Mouse (Mus musculus): ENCODE measurements at regions not wholly inside any gene's neighbourhood (a gene's known extent, or its start where the extent isn't known, plus 50 kb on each side); places are given as distances from the start of the nearest gene placed in this dataset.

DNA sequence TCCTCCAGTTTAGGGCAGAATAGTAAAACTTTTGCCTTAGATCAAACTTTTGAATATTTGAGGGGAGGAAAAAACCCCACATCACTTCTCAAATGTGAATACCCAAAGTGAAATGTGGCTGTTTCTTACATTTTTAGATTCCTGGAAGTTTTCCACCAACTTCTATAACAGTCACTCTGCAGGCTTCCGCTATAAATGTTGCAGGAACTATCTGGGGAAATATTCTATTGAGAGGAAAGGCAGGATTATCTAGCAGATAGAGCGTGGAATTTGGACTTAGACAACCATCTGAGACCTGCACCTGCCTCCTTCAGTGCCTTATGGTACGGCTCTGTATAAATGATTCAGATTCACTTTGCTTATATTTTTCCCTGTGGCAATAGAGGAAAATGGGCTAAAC, 481.6 kb upstream of the Cdh6 start:
- Histone ChIP-seq H3K9me3 (replicated peaks; ENCODE audit: insufficient read depth, low read length) (no peaks in the 10 kb centered on the region), H3K4me1 (ENCODE audit: control insufficient read depth in 1 of 2, insufficient read depth in 2 of 2, low read length in 2 of 2) (no peaks in the 10 kb centered on the region), H3K27me3 (ENCODE audit: control insufficient read depth in 1 of 2, insufficient read depth in 2 of 2, low read length in 2 of 2) (no peaks in the 10 kb centered on the region), H3K27ac (ENCODE audit: control insufficient read depth, low read depth, low read length) (no peak overlapping the region), H3K36me3 (ENCODE audit: control insufficient read depth in 1 of 2, insufficient read depth in 2 of 2, low read length in 2 of 2) (no peaks in the 10 kb centered on the region), H3K9ac (ENCODE audit: control insufficient read depth, low read depth, low read length, poor library complexity, severe bottlenecking) (no peak overlapping the region), H3K79me2 (ENCODE audit: control insufficient read depth, insufficient read depth, low read length, poor library complexity) (no peaks in the 10 kb centered on the region), H3K4me3 (ENCODE audit: control insufficient read depth in 1 of 2, insufficient read depth in 1 of 2, low read depth in 2 of 2, low read length in 2 of 2) (no peak overlapping the region)
- DNase-seq (ENCODE audit: low read depth, low spot score) = no peak
- TF ChIP-seq MAZ (IDR thresholded peaks at IDR 0.05; ENCODE audit: low read depth, low read length) (no peak), NELFE (IDR thresholded peaks at IDR 0.05; ENCODE audit: low read depth, low read length) (no peak), ZMIZ1 (IDR thresholded peaks at IDR 0.05; ENCODE audit: low read depth, low read length) (no peak), EP300 (IDR thresholded peaks at IDR 0.05; ENCODE audit: low read depth in 1 of 2, low read length in 2 of 2) (no peak), POLR2AphosphoS2 (IDR thresholded peaks at IDR 0.05; ENCODE audit: low read length) (no peak), TAL1 (IDR thresholded peaks at IDR 0.05; ENCODE audit: low read length) (no peak), JUND (IDR thresholded peaks at IDR 0.05; ENCODE audit: low read depth, low read length) (no peak), MXI1 (IDR thresholded peaks at IDR 0.05; ENCODE audit: low read depth, low read length) (no peak), USF2 (IDR thresholded peaks at IDR 0.05; ENCODE audit: borderline replicate concordance in 1 of 2, insufficient read depth in 1 of 2, low read depth in 1 of 2, low read length in 2 of 2) (no peak), POLR2AphosphoS5 (IDR thresholded peaks at IDR 0.05; ENCODE audit: borderline replicate concordance, low read depth, low read length) (no peak), UBTF (IDR thresholded peaks at IDR 0.05; ENCODE audit: borderline replicate concordance, insufficient read depth, low read depth, low read length) (no peak), NRF1 (IDR thresholded peaks at IDR 0.05; ENCODE audit: insufficient read depth, low read depth, low read length, poor library complexity, severe bottlenecking) (no peak), ETS1 (IDR thresholded peaks at IDR 0.05; ENCODE audit: low read depth, low read length) (no peak), GABPA (IDR thresholded peaks at IDR 0.05; ENCODE audit: low read depth, low read length) (no peak), MAX (IDR thresholded peaks at IDR 0.05; ENCODE audit: low read length) (no peak)

DNA sequence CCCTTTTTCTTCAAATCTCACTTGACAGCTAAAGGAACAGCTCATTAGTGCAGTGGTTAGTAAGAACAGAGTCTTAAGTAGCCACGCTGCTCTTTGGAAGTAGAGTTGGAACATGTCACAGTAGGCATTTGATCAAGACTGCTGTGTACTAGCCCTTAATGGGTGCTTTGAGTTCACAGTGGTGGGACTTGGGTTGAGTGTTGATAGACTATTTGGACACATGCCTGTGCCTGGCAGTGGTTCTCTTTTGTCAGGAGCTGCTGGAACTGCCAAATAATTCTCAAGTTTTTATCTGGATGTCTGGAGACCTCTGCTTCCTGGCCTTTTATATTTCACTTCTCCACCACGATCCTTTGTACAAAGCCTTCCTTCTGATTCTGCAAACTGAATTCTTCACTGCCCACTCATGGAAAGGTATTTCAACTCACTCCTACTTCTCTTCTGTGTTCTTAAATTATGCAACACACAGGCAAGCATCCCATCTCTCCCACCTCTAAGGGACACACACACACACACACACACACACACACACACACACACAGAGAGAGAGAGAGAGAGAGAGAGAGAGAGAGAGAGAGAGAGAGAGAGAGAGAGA, 462.0 kb upstream of the Cdh6 start:
- no peak overlapping the region for H3K9ac ChIP-seq (ENCODE audit: control insufficient read depth, low read depth, low read length, poor library complexity, severe bottlenecking)
- no peak for DNase-seq (ENCODE audit: low read depth, low spot score)
- no peaks in the 10 kb centered on the region for H3K4me1 ChIP-seq (ENCODE audit: control insufficient read depth in 1 of 2, insufficient read depth in 2 of 2, low read length in 2 of 2)
- H3K4me3 ChIP-seq (ENCODE audit: control insufficient read depth in 1 of 2, insufficient read depth in 1 of 2, low read depth in 2 of 2, low read length in 2 of 2) = no peak overlapping the region
- H3K9me3 ChIP-seq (replicated peaks; ENCODE audit: insufficient read depth, low read length) = no peaks in the 10 kb centered on the region
- TF ChIP-seq CTCF (IDR thresholded peaks at IDR 0.05 in 2 of 3, conservative IDR thresholded peaks at IDR 0.05 in 1 of 3; ENCODE audit: control insufficient read depth in 1 of 3, insufficient read depth in 1 of 3, low read depth in 2 of 3, low read length in 3 of 3, poor library complexity in 1 of 3, severe bottlenecking in 1 of 3) = no peak
- no peak for TF ChIP-seq TBP (IDR thresholded peaks at IDR 0.05; ENCODE audit: low read depth, low read length)
- TF ChIP-seq MAZ (IDR thresholded peaks at IDR 0.05; ENCODE audit: low read depth, low read length) = no peak
- TF ChIP-seq CHD2 (IDR thresholded peaks at IDR 0.05; ENCODE audit: low read length) = no peak
- no peak for TF ChIP-seq RCOR1 (IDR thresholded peaks at IDR 0.05; ENCODE audit: low read depth, low read length)
- TF ChIP-seq E2F4 (IDR thresholded peaks at IDR 0.05; ENCODE audit: borderline replicate concordance, low read depth, low read length) = no peak
- TF ChIP-seq USF1 (IDR thresholded peaks at IDR 0.05; ENCODE audit: low read depth, low read length) = no peak
- no peak for TF ChIP-seq SIN3A (IDR thresholded peaks at IDR 0.05; ENCODE audit: low read length)
- TF ChIP-seq USF2 (IDR thresholded peaks at IDR 0.05; ENCODE audit: borderline replicate concordance in 1 of 2, insufficient read depth in 1 of 2, low read depth in 1 of 2, low read length in 2 of 2) = no peak
- H3K79me2 ChIP-seq (ENCODE audit: control insufficient read depth, insufficient read depth, low read length, poor library complexity) = no peaks in the 10 kb centered on the region
- H3K36me3 ChIP-seq (ENCODE audit: control insufficient read depth in 1 of 2, insufficient read depth in 2 of 2, low read length in 2 of 2) = no peaks in the 10 kb centered on the region
- H3K27me3 ChIP-seq (ENCODE audit: control insufficient read depth in 1 of 2, insufficient read depth in 2 of 2, low read length in 2 of 2) = no peaks in the 10 kb centered on the region
- no peak overlapping the region for H3K27ac ChIP-seq (ENCODE audit: control insufficient read depth, low read depth, low read length)

Data from MEL (cell line).